Mouse (Mus musculus) cerebellum, postnatal 10 days (tissue): ENCODE measurements around the gene Rfk.

Experiments
- DNase-seq, 2 experiments: peaks; one replicate each; pipeline ENCODE4 v3.0.0; 2021; ENCODE audit warnings: mixed read lengths in 2 of 2

The Rfk gene

GRCm38 (mm10) chr19:17393841-17394591 lies at the start of gene Rfk:
TSS of gene Rfk (plus strand) at chr19:17394043.
- DNase-seq, result peak; percentile 98

DNA sequence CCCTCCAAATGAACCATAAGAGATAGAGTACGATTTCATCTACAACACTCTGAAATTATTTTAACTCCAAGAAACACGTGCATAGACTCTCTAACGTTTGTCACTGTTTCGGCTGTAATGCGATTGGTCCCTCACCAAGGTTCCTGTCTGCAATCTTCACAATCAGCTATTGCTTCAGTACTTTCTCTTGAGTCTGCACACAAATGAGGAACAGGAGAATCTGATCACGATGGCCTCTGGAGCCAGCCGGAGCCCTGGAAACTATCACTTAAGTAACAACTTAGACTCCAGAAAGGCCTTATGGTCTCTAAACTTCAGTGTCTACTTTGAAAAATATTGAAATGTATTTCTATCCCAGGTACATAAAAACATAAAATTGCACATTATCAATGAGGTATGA lies 49.0 kb upstream of the Rfk start:
- DNase-seq, result no peak

DNA sequence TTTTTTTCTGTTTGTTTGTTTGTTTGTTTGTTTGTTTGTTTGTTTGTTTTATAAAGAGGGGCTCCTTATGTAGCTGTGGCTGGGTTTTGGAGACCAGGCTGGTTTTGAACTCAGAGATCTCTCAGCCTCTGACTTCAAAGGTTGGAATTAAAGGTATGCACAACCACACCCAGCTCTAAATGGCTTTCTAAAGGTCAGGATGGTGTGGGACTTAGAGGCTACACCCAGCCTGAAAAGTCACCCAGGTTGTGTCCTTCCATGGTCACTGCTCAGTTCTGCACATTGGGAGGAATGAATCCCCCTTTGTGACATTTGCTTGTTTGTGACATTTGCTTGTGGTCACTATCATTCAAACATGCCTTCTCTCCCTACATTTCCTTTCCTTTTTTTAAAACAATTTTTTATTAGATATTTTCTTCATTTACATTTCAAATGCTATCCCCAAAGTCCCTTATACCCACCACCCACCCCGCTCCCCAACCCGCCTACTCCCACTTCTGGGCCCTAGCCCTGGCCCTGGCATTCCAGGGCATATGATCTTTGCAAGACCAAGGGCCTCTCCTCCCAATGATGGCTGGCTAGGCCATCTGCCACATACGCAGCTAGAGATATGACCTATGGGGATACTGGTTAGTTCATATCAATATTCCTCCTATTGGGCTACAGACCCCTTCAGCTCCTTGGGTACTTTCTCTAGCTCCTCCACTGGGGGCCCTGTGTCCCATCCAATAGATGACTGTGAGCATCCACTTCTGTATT lies 46.9 kb upstream of the Rfk start:
- DNase-seq, result no peak

GRCm38 (mm10) chr19:17347852-17348251 lies 46.0 kb upstream of the Rfk start:
- DNase-seq, result no peak

- no peak for DNase-seq
Observed at GRCm38 (mm10) chr19:17353727-17354126, 40.1 kb upstream of the Rfk start.

DNA sequence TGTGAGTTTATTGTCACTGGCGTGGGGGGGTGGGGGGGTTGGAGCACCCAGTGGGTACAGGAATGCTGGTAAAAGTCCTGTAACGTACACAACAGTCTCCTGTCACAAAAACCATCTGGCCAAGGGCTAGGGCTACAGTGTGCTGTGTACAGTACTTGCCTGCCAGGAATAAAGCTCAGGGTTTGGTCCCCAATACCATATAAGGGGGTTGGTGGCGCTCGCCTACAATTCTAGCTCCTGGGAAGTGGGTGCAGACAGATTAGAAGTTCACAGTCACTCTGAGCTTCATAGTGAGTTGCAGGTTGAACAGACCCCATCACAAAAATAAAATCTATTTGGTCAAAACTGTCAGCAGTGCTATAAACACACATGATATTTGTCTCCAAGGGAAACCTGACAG lies 39.5 kb upstream of the Rfk start:
- DNase-seq, result no peak

DNA sequence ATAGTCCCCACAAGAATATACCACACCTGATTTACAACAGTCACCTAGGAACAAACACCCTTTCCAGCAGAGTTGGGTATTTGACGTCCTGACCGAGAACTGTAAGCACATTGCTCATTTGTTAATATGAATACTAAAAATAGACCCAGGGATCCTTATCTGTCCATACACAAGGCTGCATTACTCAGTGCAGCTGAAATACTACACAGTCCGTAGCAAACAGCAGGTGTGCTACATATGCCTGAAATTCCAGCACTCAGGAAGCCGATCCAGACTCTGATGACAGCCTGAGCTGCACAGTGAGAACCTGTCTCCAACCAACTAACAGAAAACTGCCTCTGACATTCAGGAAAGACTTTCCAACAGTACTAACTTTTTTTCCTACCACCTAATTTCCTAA lies 39.0 kb upstream of the Rfk start:
- DNase-seq, result no peak

DNA sequence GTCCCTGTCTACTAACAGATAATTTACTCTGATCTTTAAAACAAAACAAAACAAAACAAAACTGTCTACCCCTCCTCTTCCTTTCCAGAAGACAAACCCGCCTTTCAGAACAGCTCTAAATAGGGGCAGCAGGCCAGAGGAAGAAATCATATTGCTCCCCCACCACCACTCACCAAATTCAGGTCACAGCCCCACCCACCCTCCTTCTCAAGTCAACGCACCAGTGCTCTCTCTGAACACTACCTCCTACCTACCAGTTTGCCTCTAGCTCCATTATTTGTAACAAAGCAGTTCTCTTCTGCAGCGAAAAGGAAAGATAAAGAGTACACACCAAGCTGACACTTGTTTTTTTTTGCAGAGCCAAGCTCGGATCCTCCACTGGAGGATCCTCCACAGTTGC lies 38.5 kb upstream of the Rfk start:
- DNase-seq, result no peak

GRCm38 (mm10) chr19:17355950-17356867 lies 37.6 kb upstream of the Rfk start:
- peak; percentile 52 to 74 for DNase-seq

DNA sequence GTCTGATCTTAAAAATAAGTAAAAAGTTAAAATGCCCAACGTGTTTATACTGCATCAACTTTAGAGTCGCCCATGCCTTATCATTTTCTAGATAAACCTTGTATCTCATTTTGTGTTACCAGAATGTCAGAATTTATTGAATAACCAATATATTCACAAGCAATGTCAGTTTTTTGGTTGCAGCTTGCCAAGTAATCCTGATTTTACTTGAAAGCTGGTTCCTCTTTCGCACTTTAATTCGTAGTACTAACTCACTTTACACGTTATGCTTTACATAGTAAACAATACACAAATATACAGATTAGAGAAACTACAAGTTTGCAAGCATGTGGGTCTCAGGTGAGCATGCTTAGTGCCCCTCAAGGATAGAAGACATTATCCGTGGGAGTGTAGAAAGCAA lies 36.9 kb upstream of the Rfk start:
- DNase-seq, result no peak

DNA sequence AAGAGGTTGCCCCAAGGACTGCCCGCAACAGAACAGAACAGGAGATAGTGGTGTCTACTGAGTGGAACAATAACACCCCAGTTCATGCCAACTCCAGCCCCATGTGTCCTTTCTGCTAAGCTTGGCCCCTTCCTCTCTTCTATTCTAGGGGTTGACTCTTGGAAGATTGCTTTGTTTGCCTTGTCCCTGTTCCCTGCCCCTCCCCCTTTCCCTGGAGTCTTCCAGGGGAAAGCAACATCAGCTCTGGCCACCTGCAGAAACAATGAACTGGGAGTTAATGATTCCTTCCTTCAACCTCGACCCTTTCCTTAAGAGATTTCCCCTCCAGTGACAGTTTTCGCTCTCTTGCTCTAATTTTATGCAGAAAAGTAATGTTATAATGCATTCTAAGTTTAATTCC lies 36.5 kb upstream of the Rfk start:
- DNase-seq, result no peak

GRCm38 (mm10) chr19:17359315-17359890 lies 34.4 kb upstream of the Rfk start:
- no peak for DNase-seq

DNA sequence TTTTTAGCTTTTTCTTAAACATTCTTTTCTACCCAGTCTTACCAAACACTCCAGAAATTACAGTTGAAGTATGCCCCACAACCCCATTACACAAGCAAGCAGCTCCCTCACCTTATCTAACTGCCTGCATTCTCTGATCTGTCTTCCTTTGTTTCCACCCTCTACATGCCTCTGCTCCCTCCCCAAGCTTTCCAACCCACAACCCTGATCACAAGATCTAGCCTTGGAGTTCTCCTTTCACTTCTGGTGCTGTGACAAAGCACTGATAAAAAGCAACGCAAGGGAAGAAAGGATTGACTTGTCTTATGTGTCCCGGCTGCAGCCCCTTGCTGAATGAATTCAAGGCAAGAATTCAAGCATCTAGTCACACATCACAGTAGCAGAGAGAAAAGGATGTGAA lies 32.7 kb upstream of the Rfk start:
- no peak for DNase-seq

GRCm38 (mm10) chr19:17364741-17365140 lies 29.1 kb upstream of the Rfk start:
- DNase-seq, result peak; percentile 65 to 68

- DNase-seq, result no peak
Observed at GRCm38 (mm10) chr19:17366364-17367090, 27.3 kb upstream of the Rfk start.

GRCm38 (mm10) chr19:17368557-17368956 lies 25.3 kb upstream of the Rfk start:
- DNase-seq, result no peak

- DNase-seq, result no peak
Observed at GRCm38 (mm10) chr19:17369581-17369980, 24.3 kb upstream of the Rfk start.

DNA sequence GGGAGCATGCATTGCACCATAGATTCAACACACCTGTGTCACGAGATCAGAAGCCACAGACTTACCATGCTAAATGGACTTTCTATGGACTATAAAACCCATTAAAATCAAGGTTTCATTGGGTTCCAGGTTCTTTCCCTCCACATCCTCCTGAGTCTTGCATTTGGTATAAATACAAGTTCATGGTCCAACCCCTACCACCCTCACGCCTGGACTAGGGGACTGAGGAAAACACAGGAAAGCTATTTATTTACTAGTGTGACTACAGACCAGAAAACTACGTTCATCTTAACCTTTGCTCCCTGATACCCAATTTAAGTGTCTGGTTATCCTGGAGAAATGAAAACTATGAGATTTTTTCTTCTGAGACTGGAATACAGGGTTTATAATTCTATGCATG lies 21.1 kb upstream of the Rfk start, which contains the start of gene Gcnt1:
Gcnt1 (minus strand) TSS at position 144 of the 400 bp plus-strand sequence.
- DNase-seq, result no peak

DNA sequence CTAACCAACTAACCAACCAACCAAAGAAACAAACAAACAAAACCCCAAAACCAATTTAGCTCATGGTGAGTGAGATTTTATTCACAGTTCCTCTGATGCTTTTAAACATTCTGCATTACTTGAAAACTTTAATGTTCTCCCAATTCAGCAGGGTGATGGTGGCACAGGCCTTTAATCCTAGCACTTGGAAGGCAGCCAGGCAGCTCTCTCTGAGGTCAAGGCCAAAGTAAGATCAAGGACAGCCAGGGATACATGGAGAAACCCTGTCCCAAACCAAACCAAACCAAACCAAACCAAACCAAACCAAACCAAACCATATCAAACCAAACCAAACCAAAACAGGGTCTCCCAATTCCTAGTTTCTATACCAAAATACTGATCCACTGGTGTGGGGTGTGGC lies 15.0 kb upstream of the Rfk start:
- no peak for DNase-seq

- DNase-seq, result no peak
Observed at GRCm38 (mm10) chr19:17380549-17380948, 13.3 kb upstream of the Rfk start.

DNA sequence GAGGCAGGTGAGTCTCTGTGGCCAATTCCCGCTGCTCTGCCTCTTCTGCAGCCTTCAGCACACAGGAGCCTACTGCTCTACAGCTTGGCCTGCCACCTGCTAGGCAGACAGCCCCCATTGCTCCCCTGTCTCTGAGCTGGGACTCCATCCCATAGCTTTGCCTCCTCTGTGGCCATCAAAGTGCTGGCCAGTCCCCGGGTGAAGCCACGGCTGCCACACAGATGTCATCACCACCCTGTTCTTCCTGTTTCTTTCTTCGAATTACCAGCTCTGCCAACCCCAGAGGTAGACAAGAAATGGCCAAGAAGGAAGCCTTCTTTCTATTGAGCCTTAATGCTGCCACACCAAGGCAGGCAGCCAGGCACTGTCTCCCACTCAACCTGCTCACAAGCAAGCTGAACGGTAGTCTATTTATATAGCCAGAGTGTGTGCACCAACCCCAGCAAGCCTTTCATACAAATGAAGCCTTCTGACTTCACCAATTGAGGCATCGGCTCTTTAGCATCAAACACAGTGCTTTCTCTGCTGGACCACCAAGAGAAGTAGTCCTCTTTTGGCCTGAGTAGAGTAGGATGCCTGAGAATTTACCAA lies 10.9 kb upstream of the Rfk start:
- no peak for DNase-seq

DNA sequence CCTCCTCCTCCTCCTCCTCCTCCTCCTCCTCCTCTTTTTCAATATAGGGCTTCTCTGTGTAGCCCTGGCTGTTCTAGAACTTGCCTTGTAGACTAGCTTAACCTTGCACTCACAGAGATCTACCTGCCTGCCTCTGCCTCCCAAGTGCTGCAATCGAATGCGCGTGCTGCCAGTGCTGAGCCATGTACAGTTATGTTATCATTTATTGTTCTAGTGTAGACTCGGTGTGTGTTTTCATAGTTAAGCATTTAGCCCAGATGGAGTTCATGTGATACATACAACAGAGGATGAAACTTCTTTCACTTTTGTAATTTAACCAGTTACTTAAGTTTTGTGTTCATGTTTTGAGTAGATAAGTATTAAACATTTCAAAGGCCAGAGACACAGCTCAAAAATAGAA lies 8.8 kb upstream of the Rfk start:
- no peak for DNase-seq
